ENCODE assay signal across 7 mouse cellular contexts in the genomic region with DNA sequence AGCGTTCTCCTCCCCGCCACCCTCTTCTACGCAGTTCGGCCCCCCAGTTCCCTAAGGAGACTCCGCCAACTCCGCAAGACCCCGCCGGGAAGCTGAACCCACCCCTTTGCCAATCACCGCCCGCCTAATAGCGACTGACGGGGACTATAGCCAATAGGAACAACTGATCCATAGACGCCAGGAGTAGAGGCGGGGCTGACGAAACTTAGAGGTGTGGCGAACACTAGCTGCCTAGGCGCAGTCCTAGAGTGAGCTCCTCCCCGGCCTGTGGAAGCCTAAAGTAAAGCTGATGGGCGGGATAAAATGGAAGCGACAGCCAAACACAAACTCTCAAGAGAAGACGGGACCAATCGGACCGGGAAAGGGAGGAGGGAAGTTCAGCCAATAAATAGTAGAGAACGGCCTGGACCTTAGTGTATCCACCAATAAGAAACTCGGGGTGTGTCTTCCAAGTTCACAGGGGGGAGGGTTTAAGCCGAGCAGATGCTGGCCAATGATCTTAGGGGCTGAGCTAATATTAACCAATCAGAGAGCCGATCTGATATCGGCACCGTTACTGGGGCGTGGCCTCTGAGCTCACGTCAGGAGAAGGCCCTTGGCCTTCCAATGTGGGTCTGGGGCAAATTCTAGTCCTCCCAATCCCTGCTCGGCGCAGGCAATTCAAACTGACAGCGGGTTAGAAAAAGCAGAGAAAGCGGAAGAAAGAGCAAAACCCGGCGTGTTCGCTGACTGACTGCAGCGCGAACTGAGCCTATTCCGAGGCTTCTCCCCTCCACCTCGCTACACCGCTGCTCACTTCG. TPM values are rescaled to one million over a fixed set of nuclear protein-coding genes. Genes with fewer than 3 reads are reported as not detected.
DNase-seq lines count a peak whose midpoint lies in the region; ATAC-seq lines count a peak whose summit lies in the region.

A gene (minus strand): TSS at position 72 of the 800 bp plus-strand sequence.
A gene (plus strand): TSS at position 623 of the 800 bp plus-strand sequence.

- no peaks in the 10 kb centered on the region for H3K27me3 ChIP-seq in intestine, embryonic 15.5 days (replicated peaks)
- H3K27me3 ChIP-seq in midbrain, embryonic 10.5 days (ENCODE audit: low read depth, poor library complexity, severe bottlenecking): no peaks in the 10 kb centered on the region

- H3K4me3 ChIP-seq in intestine, embryonic 15.5 days (replicated peaks): peak within 1 kb of the TSS; percentile 85
- H3K4me3 ChIP-seq in midbrain, embryonic 10.5 days: peak within 1 kb of the TSS; percentile 91

- peaks cover 29% of the 10 kb centered on the region for H3K4me1 ChIP-seq in intestine, embryonic 15.5 days (replicated peaks)
- peaks cover 73% of the 10 kb centered on the region for H3K4me1 ChIP-seq in midbrain, embryonic 10.5 days

- H3K4me2 ChIP-seq in intestine, embryonic 15.5 days (replicated peaks): peak within 1 kb of the TSS; percentile 89

- H3K27ac ChIP-seq in intestine, embryonic 15.5 days: peak within 1 kb of the TSS; percentile 97
- H3K27ac ChIP-seq in midbrain, embryonic 10.5 days (replicated peaks): peak within 1 kb of the TSS; percentile 94

- peak; percentile 95 for ATAC-seq in intestine, embryonic 15.5 days

- no peaks in the 10 kb centered on the region for H3K9me3 ChIP-seq in intestine, embryonic 15.5 days
- no peaks in the 10 kb centered on the region for H3K9me3 ChIP-seq in midbrain, embryonic 10.5 days (replicated peaks)

- DNase-seq in adrenal gland, adult 2 months: peak; percentile 99
- DNase-seq in embryo, embryonic 11.5 days (ENCODE audit: low read depth, low spot score): peak; percentile 98
- peak; percentile 95 for DNase-seq in gastrocnemius, postnatal 36 days
- peak; percentile 98 to 100 for DNase-seq in left cerebral cortex, postnatal 25 days (ENCODE audit: low spot score in 2 of 2)
- peak; percentile 97 for DNase-seq in midbrain, embryonic 10.5 days (ENCODE audit: low spot score)
- peak; percentile 92 for DNase-seq in right cerebral cortex, postnatal 4 days

- H3K9ac ChIP-seq in intestine, embryonic 15.5 days: peak within 1 kb of the TSS; percentile 75

- no peaks in the 10 kb centered on the region for H3K36me3 ChIP-seq in intestine, embryonic 15.5 days
- no peaks in the 10 kb centered on the region for H3K36me3 ChIP-seq in midbrain, embryonic 10.5 days

- WGBS in intestine, embryonic 15.5 days: under 1% methylated on average over 44 of the region's 44 CpGs
- under 1% methylated on average over 44 of the region's 44 CpGs for WGBS in midbrain, embryonic 10.5 days

- intact Hi-C loops in gastrocnemius, postnatal 36 days (cut with DNase I): loop anchor here (5.0 kb wide), 4 partner anchors 45 to 165 kb away; no protein-coding TSS in a partner anchor
- intact Hi-C loops in left cerebral cortex, postnatal 25 days (cut with DNase I): loop anchor here (5.0 kb wide), 3 partner anchors 95 to 235 kb away; no protein-coding TSS in a partner anchor

RNA-seq across cellular contexts. Expression of the first gene that starts in this region (rescaled TPM):
- total RNA-seq in adrenal gland, adult 2 months (2021): 10 to 100 TPM; 21.8 to 22.2 TPM
- 13.9 and 15.2 TPM in 2 replicates for polyA plus RNA-seq in adrenal gland, adult 2 months (2012; rRNA removed)
- 10 to 100 TPM; 10.3 to 10.5 TPM for total RNA-seq in gastrocnemius, postnatal 36 days (2021)
- polyA plus RNA-seq in intestine, embryonic 15.5 days (2015; fragmentation: Nextera tagmentation; extraction: Ambion mirVana): 7.9 and 8.3 TPM in 2 replicates
- 10 to 100 TPM; 82.7 to 83.7 TPM for total RNA-seq in left cerebral cortex, postnatal 25 days (2021)
- polyA plus RNA-seq in midbrain, embryonic 10.5 days (2016; fragmentation: Nextera tagmentation; extraction: Ambion mirVana): 16.9 and 18.7 TPM in 2 replicates

RNA-seq across cellular contexts. Expression of the second gene that starts in this region (rescaled TPM):
- total RNA-seq in adrenal gland, adult 2 months (2021): under 1 TPM; 0.79 to 0.92 TPM
- polyA plus RNA-seq in adrenal gland, adult 2 months (2012; rRNA removed): 0.07 and 0.16 TPM in 2 replicates
- total RNA-seq in gastrocnemius, postnatal 36 days (2021): under 1 TPM; 0.26 to 0.44 TPM
- polyA plus RNA-seq in intestine, embryonic 15.5 days (2015; fragmentation: Nextera tagmentation; extraction: Ambion mirVana): 2.2 and 2.8 TPM in 2 replicates
- 1 to 10 TPM; 1.1 to 1.2 TPM for total RNA-seq in left cerebral cortex, postnatal 25 days (2021)
- polyA plus RNA-seq in midbrain, embryonic 10.5 days (2016; fragmentation: Nextera tagmentation; extraction: Ambion mirVana): 4.4 and 5.7 TPM in 2 replicates

Comparison
In these comparisons a context has a peak if more than half of its experiments do, and no peak if none do; other contexts are left out.
1. Peak in every context shown above with its lines: DNase-seq, ATAC-seq, H3K4me3 ChIP-seq and H3K27ac ChIP-seq.